Mouse (Mus musculus): ENCODE data around the gene Tsks. TPM values are rescaled to one million over a fixed set of nuclear protein-coding genes. Genes with fewer than 3 reads are reported as not detected.

Tsks gene
- polyA plus RNA-seq, 1 experiment = not detected

DNA sequence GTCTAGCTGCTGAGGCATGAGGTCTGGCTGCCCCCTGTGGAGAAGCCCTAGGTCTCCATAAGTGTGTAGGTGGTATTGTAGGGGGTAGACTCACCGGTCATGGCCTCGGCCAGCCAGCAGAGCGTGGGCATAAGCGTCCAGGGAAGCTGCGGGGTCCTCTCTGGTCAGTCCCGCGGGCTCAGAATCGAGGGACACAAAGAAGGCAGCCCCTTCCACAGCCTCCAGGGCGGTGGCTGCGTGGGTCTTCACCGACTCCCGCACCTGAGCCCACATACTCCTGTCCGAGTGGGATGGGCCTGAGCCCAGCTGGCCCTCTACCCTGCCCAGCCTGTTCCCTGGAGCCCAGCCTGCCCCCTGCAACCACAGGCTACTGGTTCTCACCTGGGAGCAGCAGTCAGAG lies 22.0 kb downstream of the Tsks start:
- TF ChIP-seq POLR2A (IDR thresholded peaks at IDR 0.05; ENCODE audit: insufficient read depth, low read depth, low read length) (0 out of 2 replicates have a peak, but pooled peaks have one; percentile 16), CTCF (IDR thresholded peaks at IDR 0.05; ENCODE audit: insufficient read depth, low read depth, low read length) (no peak)
- 96% methylated on average over 13 of the region's 13 CpGs for WGBS
- Histone ChIP-seq H3K4me1 (ENCODE audit: control insufficient read depth, insufficient read depth, low read length) (no peaks in the 10 kb centered on the region), H3K4me3 (ENCODE audit: insufficient read depth, low read depth, low read length) (no peak overlapping the region), H3K27ac (ENCODE audit: insufficient read depth, low read depth, low read length) (no peak overlapping the region)

DNA sequence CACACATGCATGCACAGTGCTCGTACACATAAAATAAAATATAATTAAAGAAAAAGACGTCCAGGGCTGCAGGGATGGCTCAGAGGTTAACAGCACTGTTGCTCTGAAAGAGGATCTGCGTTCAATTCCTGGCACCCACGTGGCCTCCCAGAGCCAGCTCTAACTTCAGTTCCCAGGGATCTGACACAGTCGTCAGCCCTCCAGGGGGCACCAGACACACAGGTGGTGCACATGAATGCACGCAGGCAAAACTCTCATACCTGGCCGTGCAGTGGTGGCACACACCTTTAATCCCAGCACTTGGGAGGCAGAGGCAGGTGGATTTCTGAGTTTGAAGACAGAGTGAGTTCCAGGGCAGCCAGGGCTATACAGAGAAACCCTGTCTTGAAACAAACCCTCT lies 23.0 kb downstream of the Tsks start:
- TF ChIP-seq CTCF (IDR thresholded peaks at IDR 0.05; ENCODE audit: insufficient read depth, low read depth, low read length) (no peak), POLR2A (IDR thresholded peaks at IDR 0.05; ENCODE audit: insufficient read depth, low read depth, low read length) (no peak)
- 80% methylated on average over 7 of the region's 7 CpGs for WGBS

DNA sequence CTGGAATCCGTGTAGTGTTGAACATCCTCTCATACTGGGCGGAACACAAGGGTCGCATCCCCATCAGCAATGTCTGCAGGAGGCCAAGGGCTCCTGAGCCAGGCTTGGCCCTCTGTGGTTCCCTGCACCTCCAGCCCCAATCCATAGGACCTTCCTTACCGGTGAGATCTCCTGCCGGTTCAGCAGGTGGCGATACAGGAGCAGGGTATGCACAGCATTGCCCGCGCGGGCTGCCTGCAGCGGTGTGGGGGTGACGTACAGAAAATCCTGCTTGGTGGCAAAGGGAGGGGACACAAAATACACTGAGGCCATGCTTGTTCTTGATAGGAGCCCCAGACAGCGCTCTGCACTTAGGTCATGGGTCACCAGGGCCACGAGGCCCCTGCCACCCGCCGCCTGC lies 23.6 kb downstream of the Tsks start:
- 84% methylated on average over 15 of the region's 15 CpGs for WGBS
- Histone ChIP-seq H3K4me3 (ENCODE audit: insufficient read depth, low read depth, low read length) (no peak overlapping the region), H3K27ac (ENCODE audit: insufficient read depth, low read depth, low read length) (no peak overlapping the region), H3K4me1 (ENCODE audit: control insufficient read depth, insufficient read depth, low read length) (peaks cover 15% of the 10 kb centered on the region)
- no peak for TF ChIP-seq POLR2A (IDR thresholded peaks at IDR 0.05; ENCODE audit: insufficient read depth, low read depth, low read length)
- no peak for TF ChIP-seq CTCF (IDR thresholded peaks at IDR 0.05; ENCODE audit: insufficient read depth, low read depth, low read length)

More for the DNA sequence above, 23.0 kb downstream of the Tsks start:
- Histone ChIP-seq H3K4me1 (ENCODE audit: control insufficient read depth, insufficient read depth, low read length) (peaks cover 9% of the 10 kb centered on the region), H3K27ac (ENCODE audit: insufficient read depth, low read depth, low read length) (no peak overlapping the region), H3K4me3 (ENCODE audit: insufficient read depth, low read depth, low read length) (no peak overlapping the region)

DNA sequence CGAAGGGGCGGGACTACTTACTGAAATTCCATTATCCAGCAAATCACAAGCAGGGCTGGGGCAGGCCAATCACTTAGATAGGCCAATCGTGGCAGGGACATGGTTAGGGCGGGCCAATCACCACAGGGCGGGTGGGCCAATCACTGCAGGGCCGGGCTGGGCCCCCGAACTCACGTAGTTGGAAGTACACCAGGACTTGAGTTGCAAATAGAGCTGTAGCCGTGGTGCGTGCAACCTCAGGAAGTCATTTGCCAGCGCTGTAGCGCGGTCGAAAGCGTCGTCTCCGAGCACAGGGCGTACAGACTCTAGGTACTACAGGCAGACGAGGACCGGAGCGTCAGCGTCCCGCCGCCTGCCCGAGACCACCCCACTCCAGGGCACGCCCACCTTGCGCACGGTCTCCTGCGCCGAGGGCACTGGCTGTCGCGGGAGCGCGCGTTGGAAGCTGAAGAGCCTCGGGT lies 27.3 kb downstream of the Tsks start:
- WGBS = 3% methylated on average over 36 of the region's 36 CpGs
- peaks cover 31% of the 10 kb centered on the region for H3K4me1 ChIP-seq (ENCODE audit: control insufficient read depth, insufficient read depth, low read length)
- peak overlapping the region; percentile 39 for H3K27ac ChIP-seq (ENCODE audit: insufficient read depth, low read depth, low read length)
- H3K4me3 ChIP-seq (ENCODE audit: insufficient read depth, low read depth, low read length) = peak overlapping the region; percentile 55
- TF ChIP-seq CTCF (IDR thresholded peaks at IDR 0.05; ENCODE audit: insufficient read depth, low read depth, low read length) (no peak), POLR2A (IDR thresholded peaks at IDR 0.05; ENCODE audit: insufficient read depth, low read depth, low read length) (no peak)

DNA sequence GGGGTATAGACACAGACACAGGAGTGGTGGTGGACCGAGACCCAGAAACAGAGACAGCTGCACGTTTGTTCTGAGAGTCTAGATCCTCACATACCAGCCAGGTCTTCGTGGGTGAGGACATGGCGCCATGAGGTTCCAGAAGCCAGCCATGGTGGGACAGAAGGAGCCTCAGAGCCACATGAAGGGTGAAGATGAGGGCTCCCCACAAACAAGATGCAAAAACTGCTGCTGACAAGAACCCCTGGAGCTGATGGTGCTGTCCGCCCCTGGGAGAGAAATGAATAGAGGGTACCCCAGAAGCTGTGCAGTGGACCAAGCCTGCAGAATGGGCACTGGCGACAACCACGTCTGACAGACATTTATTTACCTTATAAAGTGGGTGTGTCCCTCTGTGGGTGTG lies 28.1 kb downstream of the Tsks start:
- TF ChIP-seq POLR2A (IDR thresholded peaks at IDR 0.05; ENCODE audit: insufficient read depth, low read depth, low read length) (no peak), CTCF (IDR thresholded peaks at IDR 0.05; ENCODE audit: insufficient read depth, low read depth, low read length) (no peak)
- Histone ChIP-seq H3K27ac (ENCODE audit: insufficient read depth, low read depth, low read length) (no peak overlapping the region), H3K4me1 (ENCODE audit: control insufficient read depth, insufficient read depth, low read length) (peaks cover 32% of the 10 kb centered on the region), H3K4me3 (ENCODE audit: insufficient read depth, low read depth, low read length) (peak overlapping the region; percentile 55; the same call in 1 of the 2 replicates)
- 66% methylated on average over 7 of the region's 7 CpGs for WGBS

DNA sequence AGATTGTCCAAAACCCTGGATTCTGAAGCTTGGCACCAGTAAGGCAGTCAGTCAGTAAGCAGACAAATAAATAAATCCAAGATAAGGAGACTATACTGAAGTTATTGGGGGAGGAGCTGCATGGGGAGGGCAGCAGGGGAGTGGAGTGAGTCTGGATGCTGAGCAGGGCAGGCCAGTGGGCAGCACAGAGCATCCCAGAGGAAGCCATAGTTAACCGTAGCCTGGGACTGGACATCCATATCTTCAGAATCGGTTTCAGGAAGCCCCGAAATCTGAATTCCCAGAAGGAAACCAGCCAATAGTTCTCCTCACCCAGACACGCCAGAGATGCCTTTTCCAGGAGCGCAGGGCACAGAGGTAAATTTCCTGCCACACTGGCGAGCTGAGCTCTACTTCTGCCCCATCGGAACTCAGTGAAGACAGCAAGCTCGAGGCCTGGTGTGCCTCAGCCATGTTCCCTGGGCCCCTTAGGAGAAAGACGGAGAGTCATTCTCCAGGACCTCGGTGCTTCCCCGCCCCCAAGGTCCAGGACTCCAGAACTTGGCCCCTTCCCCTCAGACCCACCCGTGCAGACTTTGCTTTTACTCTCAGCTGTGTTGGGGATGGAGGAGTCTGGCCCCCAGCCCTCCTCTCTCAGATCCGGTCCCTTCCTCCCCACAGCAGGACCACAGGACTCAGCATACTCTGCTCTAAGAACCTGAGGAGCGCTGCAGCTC lies 30.6 kb downstream of the Tsks start:
- WGBS = 11% methylated on average over 14 of the region's 14 CpGs
- Histone ChIP-seq H3K4me1 (ENCODE audit: control insufficient read depth, insufficient read depth, low read length) (peaks cover 32% of the 10 kb centered on the region), H3K27ac (ENCODE audit: insufficient read depth, low read depth, low read length) (peak overlapping the region; percentile 93), H3K4me3 (ENCODE audit: insufficient read depth, low read depth, low read length) (peak overlapping the region; percentile 70)
- no peak for TF ChIP-seq POLR2A (IDR thresholded peaks at IDR 0.05; ENCODE audit: insufficient read depth, low read depth, low read length)
- no peak for TF ChIP-seq CTCF (IDR thresholded peaks at IDR 0.05; ENCODE audit: insufficient read depth, low read depth, low read length)

DNA sequence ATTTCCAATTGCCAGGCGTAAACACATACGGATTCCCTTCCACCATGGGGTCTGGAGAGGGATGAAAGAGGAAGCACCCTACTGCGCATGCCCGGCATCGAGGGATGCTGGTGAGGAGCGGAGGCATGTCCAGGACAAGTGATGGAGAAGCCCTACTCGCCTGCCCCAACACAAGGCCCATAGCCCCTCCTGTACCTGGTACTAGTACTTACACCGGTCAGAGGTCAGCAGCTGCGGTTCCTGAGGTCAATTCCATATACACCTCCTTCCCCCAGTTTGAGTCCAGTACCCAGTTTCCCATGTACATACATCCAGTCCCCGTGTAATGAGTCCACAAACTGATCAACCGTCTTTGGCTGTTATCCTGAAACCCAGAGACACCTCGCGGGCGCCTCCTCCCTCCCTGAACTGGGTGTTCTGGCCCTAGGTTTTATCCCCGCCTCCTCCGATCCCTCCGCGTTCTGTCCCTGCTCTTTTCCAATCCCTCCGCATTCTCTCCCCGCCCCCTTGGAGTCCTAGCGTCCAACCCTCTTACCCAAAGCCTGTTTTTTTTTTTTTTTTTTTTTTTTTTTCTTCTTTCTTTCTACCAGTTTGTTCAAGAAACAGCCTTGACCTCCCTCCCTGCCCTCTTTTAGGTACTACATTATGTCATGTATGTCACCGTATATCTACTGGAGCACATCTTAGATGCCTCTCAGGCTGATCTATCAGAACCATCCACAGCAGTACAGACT lies 31.5 kb downstream of the Tsks start, which contains the start of gene Cpt1c:
Cpt1c (minus strand) TSS at position 469 of the 734 bp plus-strand sequence.
- WGBS = under 1% methylated on average over 22 of the region's 22 CpGs
- peak within 1 kb of the TSS; percentile 93 for H3K27ac ChIP-seq (ENCODE audit: insufficient read depth, low read depth, low read length)
- peak within 1 kb of the TSS; percentile 70 for H3K4me3 ChIP-seq (ENCODE audit: insufficient read depth, low read depth, low read length)
- TF ChIP-seq CTCF (IDR thresholded peaks at IDR 0.05; ENCODE audit: insufficient read depth, low read depth, low read length) (no peak), POLR2A (IDR thresholded peaks at IDR 0.05; ENCODE audit: insufficient read depth, low read depth, low read length) (peak; percentile 76)
- H3K4me1 ChIP-seq (ENCODE audit: control insufficient read depth, insufficient read depth, low read length) = peaks cover 32% of the 10 kb centered on the region

DNA sequence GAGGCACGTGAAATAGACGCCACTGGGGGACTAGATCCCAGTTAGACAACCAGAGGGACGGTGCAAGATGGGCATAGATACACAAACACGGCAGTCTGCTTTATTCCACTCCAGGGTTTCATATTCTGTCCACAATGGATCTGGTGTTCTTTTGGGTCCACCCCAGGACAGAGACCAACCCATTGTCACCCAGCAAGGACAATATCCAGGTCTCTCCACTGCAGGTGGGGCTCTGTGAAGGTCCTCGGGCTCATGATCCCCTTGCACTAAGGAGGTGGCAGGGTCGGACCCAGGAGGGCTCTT lies 32.1 kb downstream of the Tsks start:
- Histone ChIP-seq H3K27ac (ENCODE audit: insufficient read depth, low read depth, low read length) (peak overlapping the region; percentile 43; the same call in 1 of the 2 replicates), H3K4me3 (ENCODE audit: insufficient read depth, low read depth, low read length) (no peak overlapping the region), H3K4me1 (ENCODE audit: control insufficient read depth, insufficient read depth, low read length) (peaks cover 32% of the 10 kb centered on the region)
- TF ChIP-seq POLR2A (IDR thresholded peaks at IDR 0.05; ENCODE audit: insufficient read depth, low read depth, low read length) (no peak), CTCF (IDR thresholded peaks at IDR 0.05; ENCODE audit: insufficient read depth, low read depth, low read length) (no peak)
- 11% methylated on average over 6 of the region's 6 CpGs for WGBS

DNA sequence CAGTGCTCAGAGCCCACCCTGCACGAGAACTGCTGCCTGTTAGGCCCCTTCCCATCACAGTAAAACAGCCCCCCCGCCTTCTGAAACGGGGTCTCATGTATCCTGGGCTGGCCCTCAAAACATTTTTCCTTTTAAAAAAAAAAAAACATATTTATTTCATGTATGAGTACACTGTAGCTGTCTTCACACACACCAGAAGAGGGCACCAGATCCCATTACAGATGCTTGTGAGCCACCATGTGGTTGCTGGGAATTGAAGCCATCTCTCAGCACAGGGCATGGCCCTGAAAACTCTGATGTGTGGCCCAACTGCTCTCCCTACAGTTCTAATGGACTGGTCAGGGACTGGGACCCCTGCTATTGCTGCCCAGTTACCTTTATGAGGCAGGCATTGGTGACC lies 35.3 kb downstream of the Tsks start:
- no peak overlapping the region for H3K27ac ChIP-seq (ENCODE audit: insufficient read depth, low read depth, low read length)
- no peak for TF ChIP-seq CTCF (IDR thresholded peaks at IDR 0.05; ENCODE audit: insufficient read depth, low read depth, low read length)
- no peak for TF ChIP-seq POLR2A (IDR thresholded peaks at IDR 0.05; ENCODE audit: insufficient read depth, low read depth, low read length)
- no peak overlapping the region for H3K4me3 ChIP-seq (ENCODE audit: insufficient read depth, low read depth, low read length)
- H3K4me1 ChIP-seq (ENCODE audit: control insufficient read depth, insufficient read depth, low read length) = peaks cover 8% of the 10 kb centered on the region; the same call in 1 of the 2 replicates
- WGBS = 88% methylated on average over 3 of the region's 3 CpGs
